Mouse (Mus musculus): ENCODE data around the gene Sapcd1. TPM values are rescaled to one million over a fixed set of nuclear protein-coding genes. Genes with fewer than 3 reads are reported as not detected.

The Sapcd1 gene
- polyA plus RNA-seq, 1 experiment: not detected

DNA sequence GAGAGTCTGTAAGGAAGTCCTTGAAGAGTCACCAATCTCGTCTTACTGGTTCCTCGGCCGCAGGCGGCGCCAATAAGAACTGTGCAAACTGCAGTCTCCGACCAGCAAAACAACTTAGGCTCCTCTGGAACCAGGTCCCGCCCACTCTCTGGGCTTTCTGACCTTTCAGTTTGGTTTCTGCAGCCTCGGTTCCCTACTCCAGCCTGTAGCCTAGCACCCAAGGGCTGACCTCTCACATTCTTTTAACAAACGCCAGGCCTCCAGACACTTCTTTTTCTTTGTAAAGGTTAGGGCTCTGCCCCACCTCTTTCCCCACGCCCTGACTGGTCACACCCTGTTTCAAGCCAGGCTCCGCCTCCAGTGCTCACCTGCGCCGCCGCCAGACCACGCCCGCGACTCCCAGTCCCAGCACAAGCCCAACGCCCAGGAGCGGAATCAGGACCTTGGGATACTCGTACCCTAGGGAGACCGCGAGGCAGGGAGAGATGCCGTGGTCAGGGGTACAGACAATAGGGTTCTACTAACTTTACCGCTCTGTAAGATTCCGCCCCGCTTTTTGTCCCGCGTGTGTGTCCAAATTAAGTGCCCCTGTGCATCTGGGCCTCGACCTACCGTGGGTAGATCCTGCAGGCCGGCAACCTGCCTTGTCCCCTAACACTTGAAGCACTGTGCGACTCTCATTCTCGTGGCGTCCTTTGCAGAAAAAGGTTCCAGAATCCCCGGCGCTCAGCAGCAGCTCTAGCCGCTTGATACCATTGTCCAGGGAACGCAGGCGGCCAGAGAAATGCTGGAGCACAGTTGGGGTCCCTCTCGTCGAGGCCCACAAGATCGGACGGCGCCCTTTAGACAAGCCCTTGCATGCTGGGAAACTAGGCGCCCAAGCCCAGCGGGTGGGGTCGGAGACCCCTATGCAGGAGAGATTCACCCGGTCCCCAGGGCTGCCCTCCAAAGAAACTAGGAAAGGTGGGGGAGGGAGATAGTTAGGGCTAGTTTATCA is 37.4 kb upstream of the Sapcd1 start, which contains the start of gene Ly6g6c:
Ly6g6c (plus strand) TSS at position 438 of the 997 bp plus-strand sequence.
- H3K4me3 ChIP-seq (ENCODE audit: insufficient read depth, low read length): no peak within 1 kb of the TSS
- TF ChIP-seq POLR2A (IDR thresholded peaks at IDR 0.05; ENCODE audit: low read depth, low read length) (no peak), CTCF (IDR thresholded peaks at IDR 0.05; ENCODE audit: borderline replicate concordance, insufficient read depth, low read length) (no peak)
- no peak within 1 kb of the TSS for H3K27ac ChIP-seq (ENCODE audit: insufficient read depth, low read length)
- no peaks in the 10 kb centered on the region for H3K4me1 ChIP-seq (ENCODE audit: control insufficient read depth, insufficient read depth, low read length)

DNA sequence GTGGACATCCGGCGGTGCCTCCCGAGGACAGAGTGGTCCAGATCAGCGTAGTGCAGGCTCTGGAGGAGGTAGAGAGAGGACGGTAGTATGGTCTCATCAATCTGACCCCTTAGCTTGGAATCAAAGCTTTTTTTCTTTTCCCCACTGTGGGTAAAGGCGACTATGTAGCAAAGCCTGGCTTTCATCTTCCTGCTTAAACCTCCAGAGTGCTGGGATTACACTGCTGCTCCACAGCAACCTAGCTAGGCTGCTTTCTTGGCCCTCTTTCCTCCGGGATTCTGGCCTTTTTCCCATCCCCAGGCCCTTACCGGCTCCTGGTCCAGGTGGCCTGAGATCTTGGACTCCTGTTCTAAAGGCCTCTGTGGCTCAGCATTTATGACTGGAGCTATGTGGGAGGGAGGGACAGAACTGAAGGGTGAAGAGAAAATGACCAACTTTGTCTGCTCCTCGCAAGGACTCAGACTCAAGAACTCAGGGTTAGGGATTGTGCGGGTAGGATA is 36.6 kb upstream of the Sapcd1 start:
- no peak for TF ChIP-seq POLR2A (IDR thresholded peaks at IDR 0.05; ENCODE audit: low read depth, low read length)
- TF ChIP-seq CTCF (IDR thresholded peaks at IDR 0.05; ENCODE audit: borderline replicate concordance, insufficient read depth, low read length): no peak
- Histone ChIP-seq H3K4me1 (ENCODE audit: control insufficient read depth, insufficient read depth, low read length) (no peaks in the 10 kb centered on the region), H3K4me3 (ENCODE audit: insufficient read depth, low read length) (no peak overlapping the region), H3K27ac (ENCODE audit: insufficient read depth, low read length) (no peak overlapping the region)

DNA sequence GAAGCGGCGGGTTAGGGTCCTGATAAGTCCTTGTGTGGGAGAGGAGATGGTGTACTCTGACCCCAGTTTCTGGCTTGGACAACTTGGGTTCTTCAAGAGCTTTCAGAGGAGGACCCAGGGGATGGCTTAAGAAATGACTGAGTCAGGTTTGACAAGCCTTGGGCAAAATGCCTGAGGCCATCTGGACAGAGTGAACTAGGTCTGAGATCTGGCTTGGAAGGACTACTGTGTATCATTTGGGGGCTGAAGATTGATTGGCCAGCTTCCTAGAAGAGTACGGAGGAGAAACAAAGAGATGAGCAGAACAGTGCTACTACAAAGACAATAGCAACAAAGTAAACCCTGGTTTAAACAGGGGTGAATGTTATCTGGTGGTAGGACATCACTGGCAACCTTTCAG is 35.6 kb upstream of the Sapcd1 start:
- H3K4me1 ChIP-seq (ENCODE audit: control insufficient read depth, insufficient read depth, low read length): no peaks in the 10 kb centered on the region
- TF ChIP-seq POLR2A (IDR thresholded peaks at IDR 0.05; ENCODE audit: low read depth, low read length) (no peak), CTCF (IDR thresholded peaks at IDR 0.05; ENCODE audit: borderline replicate concordance, insufficient read depth, low read length) (no peak)
- H3K27ac ChIP-seq (ENCODE audit: insufficient read depth, low read length): no peak overlapping the region
- H3K4me3 ChIP-seq (ENCODE audit: insufficient read depth, low read length): no peak overlapping the region

DNA sequence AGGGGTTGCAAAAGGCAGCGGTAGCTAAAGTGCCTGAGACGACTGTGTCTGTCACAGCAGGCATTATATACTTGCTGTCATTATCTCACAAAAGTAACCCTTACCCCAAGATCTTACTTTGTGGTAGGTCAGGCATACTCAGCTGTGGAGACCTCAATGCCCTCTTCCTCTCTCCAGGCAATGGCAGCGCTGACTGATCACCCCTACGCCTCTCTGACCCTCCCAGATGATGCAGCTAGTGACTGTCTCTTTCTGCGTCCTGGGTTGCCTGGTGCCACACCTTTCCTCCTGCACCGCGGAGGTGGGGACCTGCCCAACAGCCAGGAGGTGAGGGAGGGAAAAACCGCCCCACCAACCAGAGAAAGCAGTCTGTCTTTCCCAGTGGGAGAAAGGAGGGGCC is 33.5 kb upstream of the Sapcd1 start:
- H3K4me1 ChIP-seq (ENCODE audit: control insufficient read depth, insufficient read depth, low read length): 0 out of 2 replicates have a peak, but pooled peaks cover 3% of the 10 kb centered on the region
- no peak for TF ChIP-seq POLR2A (IDR thresholded peaks at IDR 0.05; ENCODE audit: low read depth, low read length)
- TF ChIP-seq CTCF (IDR thresholded peaks at IDR 0.05; ENCODE audit: borderline replicate concordance, insufficient read depth, low read length): no peak
- H3K27ac ChIP-seq (ENCODE audit: insufficient read depth, low read length): no peak overlapping the region
- no peak overlapping the region for H3K4me3 ChIP-seq (ENCODE audit: insufficient read depth, low read length)

DNA sequence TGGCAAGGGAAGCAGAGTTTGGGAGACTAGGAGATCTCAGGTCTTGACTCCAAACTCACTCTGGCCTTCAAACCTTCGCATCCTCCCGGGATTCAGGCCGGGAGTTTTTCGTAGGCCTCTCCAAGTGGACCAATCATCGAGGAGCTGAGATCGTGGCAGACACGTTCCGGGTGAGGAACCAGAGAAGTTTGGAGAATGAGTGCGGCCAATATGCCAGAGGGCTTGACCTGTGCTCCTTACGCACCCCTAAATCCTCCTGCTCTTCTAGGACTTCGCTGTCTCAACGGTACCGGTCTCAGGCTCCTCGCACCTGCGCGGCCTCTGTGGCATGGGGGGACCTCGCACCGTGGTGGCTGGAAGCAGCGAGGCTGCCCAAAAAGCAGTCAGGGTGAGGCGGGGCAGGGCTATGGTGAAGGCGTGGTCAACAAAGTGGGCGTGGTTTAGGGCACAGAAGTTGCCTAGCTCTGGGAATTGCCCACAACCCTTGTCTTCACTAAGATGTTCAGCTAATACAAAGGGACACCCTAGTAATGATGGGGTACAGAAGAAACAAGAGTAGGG is 33.0 kb upstream of the Sapcd1 start:
- no peak for TF ChIP-seq CTCF (IDR thresholded peaks at IDR 0.05; ENCODE audit: borderline replicate concordance, insufficient read depth, low read length)
- TF ChIP-seq POLR2A (IDR thresholded peaks at IDR 0.05; ENCODE audit: low read depth, low read length): no peak
- Histone ChIP-seq H3K4me1 (ENCODE audit: control insufficient read depth, insufficient read depth, low read length) (0 out of 2 replicates have a peak, but pooled peaks cover 3% of the 10 kb centered on the region), H3K4me3 (ENCODE audit: insufficient read depth, low read length) (no peak overlapping the region), H3K27ac (ENCODE audit: insufficient read depth, low read length) (no peak overlapping the region)

DNA sequence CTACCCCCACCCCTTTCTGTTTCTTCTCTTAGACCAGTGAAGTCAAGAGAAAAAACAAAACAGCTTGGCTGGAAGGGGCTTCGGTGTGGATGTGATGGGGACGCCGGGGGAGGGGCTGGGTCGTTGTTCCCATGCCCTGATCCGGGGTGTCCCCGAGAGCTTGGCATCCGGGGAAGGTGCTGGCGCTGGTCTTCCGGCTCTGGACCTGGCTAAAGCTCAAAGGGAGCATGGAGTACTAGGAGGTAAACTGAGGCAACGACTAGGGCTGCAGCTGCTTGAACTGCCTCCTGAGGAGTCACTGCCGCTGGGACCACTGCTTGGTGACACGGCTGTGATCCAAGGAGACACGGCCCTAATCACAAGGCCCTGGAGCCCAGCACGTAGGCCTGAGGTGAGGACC is 32.3 kb upstream of the Sapcd1 start:
- no peak overlapping the region for H3K27ac ChIP-seq (ENCODE audit: insufficient read depth, low read length)
- TF ChIP-seq POLR2A (IDR thresholded peaks at IDR 0.05; ENCODE audit: low read depth, low read length) (no peak), CTCF (IDR thresholded peaks at IDR 0.05; ENCODE audit: borderline replicate concordance, insufficient read depth, low read length) (no peak)
- H3K4me3 ChIP-seq (ENCODE audit: insufficient read depth, low read length): peak overlapping the region; percentile 66
- H3K4me1 ChIP-seq (ENCODE audit: control insufficient read depth, insufficient read depth, low read length): 0 out of 2 replicates have a peak, but pooled peaks cover 3% of the 10 kb centered on the region

DNA sequence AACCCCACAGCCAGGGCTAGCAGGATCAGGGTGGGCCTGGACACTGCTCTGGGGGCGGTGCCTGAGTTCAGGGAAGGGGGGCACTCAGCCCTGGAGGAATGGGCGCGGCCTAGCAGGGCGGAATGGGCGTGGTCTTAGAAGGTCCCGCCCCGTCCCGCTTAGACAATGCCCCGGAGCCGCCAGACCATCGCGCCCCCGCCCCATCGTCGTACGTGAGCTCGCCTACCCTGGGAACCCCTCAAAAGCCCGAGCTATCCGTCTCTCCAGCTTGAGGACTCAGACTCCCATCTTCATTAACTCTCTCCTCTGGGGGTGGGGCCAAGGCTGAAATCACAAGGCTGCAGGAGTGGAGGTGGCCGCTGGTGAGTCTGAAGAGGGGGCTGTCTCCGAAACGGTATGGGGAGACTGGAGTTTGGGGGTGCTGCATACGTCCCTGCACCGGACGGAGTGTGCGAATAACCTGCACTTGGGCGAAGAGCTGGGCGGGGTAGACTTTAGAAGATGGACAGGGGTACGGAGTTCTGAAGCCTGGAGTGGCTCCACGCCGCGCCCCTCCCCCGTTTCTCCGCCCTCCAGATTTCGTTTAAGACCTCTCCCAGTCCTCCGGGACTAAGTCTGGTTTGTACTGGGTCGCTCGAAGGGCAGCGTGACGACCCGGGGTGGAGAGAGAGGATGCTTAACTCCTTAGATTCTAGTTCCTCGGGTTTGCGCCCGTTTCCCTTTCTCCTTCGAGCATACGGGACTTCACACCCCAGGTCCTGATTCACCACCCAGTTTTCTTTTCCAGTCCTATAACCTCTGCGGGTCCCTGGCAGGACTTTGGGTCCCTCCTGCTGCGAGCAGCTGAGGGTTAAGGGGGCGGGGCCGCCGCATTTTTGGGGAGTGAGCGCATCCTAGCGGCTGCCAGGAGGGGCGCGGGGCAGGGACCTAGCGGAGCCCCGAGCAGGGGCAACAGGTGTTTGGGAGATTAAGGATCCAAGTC is 31.4 kb upstream of the Sapcd1 start, which contains the start of gene Ddah2:
Ddah2 (plus strand) TSS at position 125 of the 982 bp plus-strand sequence.
- peak within 1 kb of the TSS; percentile 66 for H3K4me3 ChIP-seq (ENCODE audit: insufficient read depth, low read length)
- TF ChIP-seq CTCF (IDR thresholded peaks at IDR 0.05; ENCODE audit: borderline replicate concordance, insufficient read depth, low read length) (no peak), POLR2A (IDR thresholded peaks at IDR 0.05; ENCODE audit: low read depth, low read length) (peak; percentile 82)

DNA sequence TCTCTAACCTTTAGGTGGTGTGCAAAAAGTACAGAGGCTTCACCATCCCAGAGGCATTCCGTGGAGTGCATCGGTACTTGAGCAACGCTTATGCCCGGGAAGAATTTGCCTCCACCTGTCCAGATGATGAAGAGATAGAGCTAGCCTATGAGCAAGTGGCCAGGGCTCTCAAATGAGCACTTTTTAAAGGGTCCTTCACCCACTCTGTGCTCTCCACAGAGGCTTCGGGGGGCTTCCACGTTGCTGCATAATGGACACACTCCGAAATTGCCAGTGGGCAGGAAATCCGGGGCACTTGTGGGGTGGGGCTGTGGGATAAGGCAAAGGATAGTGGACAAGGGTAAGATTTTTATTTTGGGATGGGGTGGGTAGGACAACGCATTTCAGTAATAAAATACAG is 30.5 kb upstream of the Sapcd1 start:
- Histone ChIP-seq H3K27ac (ENCODE audit: insufficient read depth, low read length) (no peak overlapping the region), H3K4me3 (ENCODE audit: insufficient read depth, low read length) (no peak overlapping the region), H3K4me1 (ENCODE audit: control insufficient read depth, insufficient read depth, low read length) (0 out of 2 replicates have a peak, but pooled peaks cover 3% of the 10 kb centered on the region)
- TF ChIP-seq POLR2A (IDR thresholded peaks at IDR 0.05; ENCODE audit: low read depth, low read length) (no peak), CTCF (IDR thresholded peaks at IDR 0.05; ENCODE audit: borderline replicate concordance, insufficient read depth, low read length) (no peak)

More for the DNA sequence above, 31.4 kb upstream of the Sapcd1 start, which contains the start of gene Ddah2:
- 0 out of 2 replicates have a peak, but pooled peaks cover 3% of the 10 kb centered on the region for H3K4me1 ChIP-seq (ENCODE audit: control insufficient read depth, insufficient read depth, low read length)
- peak within 1 kb of the TSS; percentile 63 for H3K27ac ChIP-seq (ENCODE audit: insufficient read depth, low read length)
